In genomic region chr8:80495527-80495926, GRCm38 (mm10) we compare ENCODE assay signal across 30 mouse cellular contexts. TPM values are rescaled to one million over a fixed set of nuclear protein-coding genes. Genes with fewer than 3 reads are reported as not detected.
DNase-seq lines count a peak whose midpoint lies in the region; ATAC-seq and TF ChIP-seq lines count a peak whose summit lies in the region.
"Had no signal": no experiment of that assay in that cellular context is flagged by ENCODE, and none has a peak within 500 bp of the region (broad histone marks: within the 10 kb centered on the region; RNA-seq: fewer than 3 reads in every experiment).

No protein-coding gene starts in this region.

- no peak for ATAC-seq in heart, embryonic 11.5 days (replicated peaks; ENCODE audit: insufficient number of reproducible peaks, low FRiP score, low TSS enrichment)
- no peak for ATAC-seq in G1E (ENCODE audit: extremely low read depth, insufficient number of reproducible peaks, low FRiP score, poor library complexity, severe bottlenecking)
- no peak for ATAC-seq in liver, embryonic 14.5 days (ENCODE audit: insufficient read depth)
- ATAC-seq in midbrain, embryonic 15.5 days (replicated peaks) = no peak
- ATAC-seq: intestine, embryonic 16.5 days had no signal

- no peak for DNase-seq in heart, adult 18-20 months
- DNase-seq in G1E (ENCODE audit: low spot score) = no peak
- DNase-seq in c-Kit-negative CD71-positive TER-119-positive erythroid progenitor cells, embryonic 14.5 days (ENCODE audit: low read depth, low spot score) = peak; percentile 57
- DNase-seq in liver, embryonic 14.5 days (ENCODE audit: low read depth in 3 of 3, low spot score in 3 of 3) = no peak
- DNase-seq in right cerebral cortex, adult 18-20 months = no peak
- no peak for DNase-seq in embryo, embryonic 9.5 days (ENCODE audit: extremely low spot score)
- DNase-seq: adrenal gland, adult 8-10 months; cerebellum, adult 11-12 months; cerebellum, adult 9-11 months; gastrocnemius, postnatal 14 days; heart, postnatal 4 days; kidney, adult 8-10 months; kidney, postnatal 4 days; layer of hippocampus, postnatal 36 days; left cerebral cortex, postnatal 4 days; thymus, postnatal 14 days had no signal

- H3K27ac ChIP-seq in heart, embryonic 11.5 days (ENCODE audit: low read depth, low read length) = 0 out of 2 replicates have a peak overlapping the region, but pooled peaks have one; percentile 36
- H3K27ac ChIP-seq in liver, embryonic 14.5 days = peak overlapping the region; percentile 99
- no peak overlapping the region for H3K27ac ChIP-seq in midbrain, embryonic 15.5 days
- H3K27ac ChIP-seq: embryonic facial prominence, embryonic 10.5 days; embryonic facial prominence, embryonic 15.5 days; heart, embryonic 15.5 days; hindbrain, embryonic 13.5 days; kidney, postnatal 0 days; lung, embryonic 15.5 days; neural tube, embryonic 13.5 days had no signal

- no peaks in the 10 kb centered on the region for H3K36me3 ChIP-seq in heart, embryonic 11.5 days (ENCODE audit: control insufficient read depth, insufficient read depth, low read length)
- H3K36me3 ChIP-seq in G1E (replicated peaks) = peaks cover 24% of the 10 kb centered on the region
- H3K36me3 ChIP-seq in liver, embryonic 14.5 days (replicated peaks; ENCODE audit: control insufficient read depth, insufficient read depth, low read depth) = peaks cover 47% of the 10 kb centered on the region
- H3K36me3 ChIP-seq in midbrain, embryonic 15.5 days (replicated peaks) = no peaks in the 10 kb centered on the region
- H3K36me3 ChIP-seq: embryonic facial prominence, embryonic 10.5 days; embryonic facial prominence, embryonic 15.5 days; heart, embryonic 15.5 days; hindbrain, embryonic 13.5 days; lung, embryonic 15.5 days; neural tube, embryonic 13.5 days had no signal

- TF ChIP-seq CTCF in G1E (IDR thresholded peaks at IDR 0.05; ENCODE audit: low read depth, low read length) = no peak
- no peak for TF ChIP-seq CTCF in liver, embryonic 14.5 days (IDR thresholded peaks at IDR 0.05; ENCODE audit: low read depth)

- 81% methylated on average over 6 of the region's 6 CpGs for WGBS in heart, embryonic 11.5 days (ENCODE audit: insufficient replicate concordance)
- 54% methylated on average over 6 of the region's 6 CpGs for WGBS in liver, embryonic 14.5 days (ENCODE audit: insufficient replicate concordance)
- WGBS in midbrain, embryonic 15.5 days = 93% methylated on average over 6 of the region's 6 CpGs

- H3K4me3 ChIP-seq in heart, embryonic 11.5 days (ENCODE audit: low read depth, low read length) = peak overlapping the region; percentile 22; the same call in 1 of the 2 replicates
- peak overlapping the region; percentile 42; the same call in 1 of the 2 replicates for H3K4me3 ChIP-seq in G1E (ENCODE audit: low read depth, low read length)
- H3K4me3 ChIP-seq in liver, embryonic 14.5 days (ENCODE audit: insufficient read depth in 1 of 2, low read depth in 2 of 2, low read length in 2 of 2) = peak overlapping the region; percentile 83 to 85
- H3K4me3 ChIP-seq in midbrain, embryonic 15.5 days = no peak overlapping the region
- H3K4me3 ChIP-seq: embryonic facial prominence, embryonic 10.5 days; embryonic facial prominence, embryonic 15.5 days; heart, embryonic 15.5 days; hindbrain, embryonic 13.5 days; lung, embryonic 15.5 days; neural tube, embryonic 13.5 days had no signal

- no peaks in the 10 kb centered on the region for H3K27me3 ChIP-seq in heart, embryonic 11.5 days (ENCODE audit: control insufficient read depth, insufficient read depth, low read length)
- no peaks in the 10 kb centered on the region for H3K27me3 ChIP-seq in G1E (ENCODE audit: insufficient read depth, low read length)
- no peaks in the 10 kb centered on the region for H3K27me3 ChIP-seq in liver, embryonic 14.5 days (ENCODE audit: control insufficient read depth, insufficient read depth, low read length)
- peaks cover 8% of the 10 kb centered on the region; the same call in 1 of the 2 replicates for H3K27me3 ChIP-seq in midbrain, embryonic 15.5 days (replicated peaks)
- H3K27me3 ChIP-seq: embryonic facial prominence, embryonic 15.5 days; heart, embryonic 15.5 days; hindbrain, embryonic 13.5 days; lung, embryonic 15.5 days; neural tube, embryonic 13.5 days had no signal

- no peak overlapping the region for H3K4me2 ChIP-seq in heart, embryonic 11.5 days
- H3K4me2 ChIP-seq in liver, embryonic 14.5 days (ENCODE audit: low read depth) = peak overlapping the region; percentile 98
- H3K4me2 ChIP-seq in midbrain, embryonic 15.5 days = no peak overlapping the region
- H3K4me2 ChIP-seq: embryonic facial prominence, embryonic 15.5 days; heart, embryonic 15.5 days; hindbrain, embryonic 13.5 days; lung, embryonic 15.5 days; midbrain, embryonic 11.5 days; neural tube, embryonic 13.5 days had no signal

- no peaks in the 10 kb centered on the region for H3K4me1 ChIP-seq in heart, embryonic 11.5 days (ENCODE audit: control insufficient read depth, insufficient read depth, low read length)
- peaks cover 74% of the 10 kb centered on the region for H3K4me1 ChIP-seq in G1E (ENCODE audit: insufficient read depth, low read depth, low read length)
- peaks cover 8 to 33% of the 10 kb centered on the region in 2 experiments for H3K4me1 ChIP-seq in liver, embryonic 14.5 days (replicated peaks; ENCODE audit: control insufficient read depth in 2 of 2, insufficient read depth in 2 of 2, low read length in 1 of 2)
- H3K4me1 ChIP-seq in midbrain, embryonic 15.5 days = peaks cover 7% of the 10 kb centered on the region

- no peak for TF ChIP-seq EP300 in liver, embryonic 14.5 days (IDR thresholded peaks at IDR 0.05; ENCODE audit: low read depth)

- H3K9ac ChIP-seq in heart, embryonic 11.5 days (ENCODE audit: low read depth, low read length) = no peak overlapping the region; the same call in 1 of the 2 replicates
- H3K9ac ChIP-seq in liver, embryonic 14.5 days (replicated peaks) = peak overlapping the region; percentile 88
- no peak overlapping the region for H3K9ac ChIP-seq in midbrain, embryonic 15.5 days
- H3K9ac ChIP-seq: embryonic facial prominence, embryonic 15.5 days; heart, embryonic 15.5 days; hindbrain, embryonic 13.5 days; lung, embryonic 15.5 days; neural tube, embryonic 13.5 days had no signal

- no peaks in the 10 kb centered on the region for H3K9me3 ChIP-seq in heart, embryonic 11.5 days (replicated peaks; ENCODE audit: control insufficient read depth, low read length)
- H3K9me3 ChIP-seq in G1E (replicated peaks) = no peaks in the 10 kb centered on the region
- H3K9me3 ChIP-seq in liver, embryonic 14.5 days (ENCODE audit: control insufficient read depth, low read length) = no peaks in the 10 kb centered on the region
- H3K9me3 ChIP-seq in midbrain, embryonic 15.5 days = no peaks in the 10 kb centered on the region
- H3K9me3 ChIP-seq: embryonic facial prominence, embryonic 10.5 days; embryonic facial prominence, embryonic 15.5 days; heart, embryonic 15.5 days; hindbrain, embryonic 13.5 days; lung, embryonic 15.5 days; neural tube, embryonic 13.5 days had no signal

RNA-seq across cellular contexts. Expression of gene Gypa, which starts 1.9 kb away (rescaled TPM):
- polyA plus RNA-seq in heart, embryonic 11.5 days (2014; fragmentation: Nextera tagmentation; extraction: Ambion mirVana) = 51.9 and 61.0 TPM in 2 replicates
- total RNA-seq in heart, adult 18-20 months (2021) = under 1 TPM; 0.15 to 0.44 TPM
- total RNA-seq in G1E (2014; fragmentation: Nextera tagmentation) (161 and 227 TPM in 2 replicates), G1E (2017) (35.0 and 39.1 TPM in 2 replicates)
- 2.2 and 3.5 TPM in 2 replicates for polyA plus RNA-seq in G1E (2012)
- 349 and 449 TPM in 2 replicates for polyA plus RNA-seq in liver, embryonic 14.5 days (2012; rRNA removed)
- polyA plus RNA-seq in liver, embryonic 14.5 days (2014; fragmentation: Nextera tagmentation; extraction: Ambion mirVana) = 691 and 694 TPM in 2 replicates
- polyA plus RNA-seq in midbrain, embryonic 15.5 days (2015; fragmentation: Nextera tagmentation; extraction: Ambion mirVana) = 2.4 and 5.6 TPM in 2 replicates
- total RNA-seq: granulocyte monocyte progenitor cell, adult 5-6 weeks; layer of hippocampus, adult 8-10 months; left cerebral cortex, postnatal 4 days had no signal
- polyA plus RNA-seq: small intestine, adult 2 months had no signal
